Mouse (Mus musculus) kidney, embryonic 16.5 days (tissue): Measurements from ENCODE around the gene Ephb3. TPM values are rescaled to one million over a fixed set of nuclear protein-coding genes. Genes with fewer than 3 reads are reported as not detected.

Source experiments
- ATAC-seq: fragments of 200-750 bp; cut with Nextera tagmentation; 2 replicates; pipeline ENCODE4 v1.8.0; 2017; ENCODE audit warnings: moderate TSS enrichment; ENCODE audit not compliant: low FRiP score, low TSS enrichment
- H3K27ac ChIP-seq: fragments of 300-500 bp; sonication (generic); 2 replicates; pipeline ENCODE4 v1.5.1; 2014; ENCODE audit warnings: low read length
- H3K27me3 ChIP-seq: fragments of 300-500 bp; sonication (generic); 2 replicates; pipeline ENCODE4 v1.6.1; 2014; ENCODE audit warnings: low read length, control low read depth, mixed read lengths; ENCODE audit not compliant: insufficient read depth
- H3K36me3 ChIP-seq: fragments of 300-500 bp; sonication (generic); 2 replicates; pipeline ENCODE4 v1.6.1; 2014; ENCODE audit warnings: low read length, control low read depth, mixed read lengths; ENCODE audit not compliant: insufficient read depth
- H3K4me1 ChIP-seq: fragments of 300-500 bp; sonication (generic); 2 replicates; pipeline ENCODE4 v1.6.1; 2014; ENCODE audit warnings: low read length, control low read depth, mixed read lengths; ENCODE audit not compliant: insufficient read depth
- H3K4me2 ChIP-seq: fragments of 300-500 bp; sonication (generic); replicated peaks from 2 replicates; pipeline ENCODE4 v1.6.1; 2014; ENCODE audit warnings: low read depth, low read length
- H3K4me3 ChIP-seq: fragments of 300-500 bp; sonication (generic); 2 replicates; pipeline ENCODE4 v1.5.1; 2014; ENCODE audit warnings: mild to moderate bottlenecking, low read length
- H3K9ac ChIP-seq: fragments of 300-500 bp; sonication (generic); replicated peaks from 2 replicates; pipeline ENCODE4 v1.6.1; 2014; ENCODE audit warnings: low read length
- H3K9me3 ChIP-seq: fragments of 300-500 bp; sonication (generic); 2 replicates; pipeline ENCODE4 v1.6.1; 2016; ENCODE audit warnings: low read length, control low read depth
- WGBS: fragments of 180-500 bp; shearing (Covaris S2); extraction: QIAGEN DNeasy Blood & Tissue Kit; methylation state at CpG from one replicate; pipeline ENCODE4 v1.1.7; 2014; 5-methylcytosine and 5-hydroxymethylcytosine counted together
- polyA plus RNA-seq: library from polyadenylated mRNA; unstranded; fragments of >200 nt; fragmentation: Nextera tagmentation; extraction: Ambion mirVana; gene quantifications from 2 replicates; pipeline ENCODE4 v1.2.1, GENCODE M21; 2015

Ephb3 gene
- polyA plus RNA-seq, 1 experiment from 2014 or later, result 21.8 TPM

GRCm38 (mm10) chr16:21188345-21188744 lies 16.2 kb upstream of the Ephb3 start:
- H3K4me1 ChIP-seq, result peaks cover 4% of the 10 kb centered on the region; the same call in 1 of the 2 replicates
- H3K4me3 ChIP-seq, result no peak overlapping the region
- H3K4me2 ChIP-seq, result no peak overlapping the region
- no peaks in the 10 kb centered on the region for H3K36me3 ChIP-seq
- 77% methylated on average over 3 of the region's 3 CpGs for WGBS
- no peaks in the 10 kb centered on the region for H3K9me3 ChIP-seq
- H3K9ac ChIP-seq, result no peak overlapping the region
- no peak overlapping the region for H3K27ac ChIP-seq
- H3K27me3 ChIP-seq, result no peaks in the 10 kb centered on the region
- ATAC-seq, result no peak

GRCm38 (mm10) chr16:21191569-21191968 lies 13.0 kb upstream of the Ephb3 start:
- Histone ChIP-seq H3K27me3 (no peaks in the 10 kb centered on the region), H3K4me3 (no peak overlapping the region), H3K36me3 (no peaks in the 10 kb centered on the region), H3K4me2 (no peak overlapping the region), H3K9ac (no peak overlapping the region), H3K9me3 (no peaks in the 10 kb centered on the region), H3K4me1 (peaks cover 4% of the 10 kb centered on the region; the same call in 1 of the 2 replicates), H3K27ac (no peak overlapping the region)
- ATAC-seq, result no peak
- 65% methylated on average over 14 of the region's 14 CpGs for WGBS

- Histone ChIP-seq H3K36me3 (no peaks in the 10 kb centered on the region), H3K9ac (no peak overlapping the region), H3K27me3 (no peaks in the 10 kb centered on the region), H3K4me3 (no peak overlapping the region), H3K4me2 (no peak overlapping the region), H3K27ac (no peak overlapping the region), H3K9me3 (no peaks in the 10 kb centered on the region), H3K4me1 (peaks cover 4% of the 10 kb centered on the region; the same call in 1 of the 2 replicates)
- WGBS, result 38% methylated on average over 7 of the region's 7 CpGs
- peak; percentile 66 for ATAC-seq
Measured at GRCm38 (mm10) chr16:21192509-21193354, 11.8 kb upstream of the Ephb3 start.

- no peaks in the 10 kb centered on the region for H3K9me3 ChIP-seq
- H3K4me2 ChIP-seq, result no peak overlapping the region
- 88% methylated on average over 12 of the region's 12 CpGs for WGBS
- peaks cover 4% of the 10 kb centered on the region; the same call in 1 of the 2 replicates for H3K4me1 ChIP-seq
- H3K9ac ChIP-seq, result no peak overlapping the region
- H3K4me3 ChIP-seq, result no peak overlapping the region
- no peaks in the 10 kb centered on the region for H3K36me3 ChIP-seq
- no peak overlapping the region for H3K27ac ChIP-seq
- no peaks in the 10 kb centered on the region for H3K27me3 ChIP-seq
- no peak for ATAC-seq
Measured at GRCm38 (mm10) chr16:21194182-21194581, 10.4 kb upstream of the Ephb3 start.

- Histone ChIP-seq H3K9me3 (no peaks in the 10 kb centered on the region), H3K9ac (no peak overlapping the region), H3K27ac (no peak overlapping the region), H3K4me3 (no peak overlapping the region), H3K27me3 (no peaks in the 10 kb centered on the region), H3K4me1 (peaks cover 4% of the 10 kb centered on the region; the same call in 1 of the 2 replicates), H3K4me2 (no peak overlapping the region), H3K36me3 (no peaks in the 10 kb centered on the region)
- 57% methylated on average over 8 of the region's 8 CpGs for WGBS
- no peak for ATAC-seq
Measured at GRCm38 (mm10) chr16:21195260-21195866, 9.2 kb upstream of the Ephb3 start.

- H3K4me1 ChIP-seq, result peaks cover 4% of the 10 kb centered on the region; the same call in 1 of the 2 replicates
- no peaks in the 10 kb centered on the region; the same call in 1 of the 2 replicates for H3K27me3 ChIP-seq
- no peak overlapping the region for H3K4me3 ChIP-seq
- H3K9me3 ChIP-seq, result no peaks in the 10 kb centered on the region
- H3K4me2 ChIP-seq, result no peak overlapping the region
- no peak overlapping the region for H3K27ac ChIP-seq
- no peak overlapping the region for H3K9ac ChIP-seq
- no peaks in the 10 kb centered on the region for H3K36me3 ChIP-seq
- no peak for ATAC-seq
- 84% methylated on average over 3 of the region's 3 CpGs for WGBS
Measured at GRCm38 (mm10) chr16:21196576-21196975, 8.0 kb upstream of the Ephb3 start.

- no peaks in the 10 kb centered on the region; the same call in none of the 2 replicates for H3K27me3 ChIP-seq
- no peak overlapping the region for H3K4me3 ChIP-seq
- no peaks in the 10 kb centered on the region for H3K9me3 ChIP-seq
- ATAC-seq, result no peak
- H3K4me2 ChIP-seq, result no peak overlapping the region
- H3K4me1 ChIP-seq, result no peaks in the 10 kb centered on the region; the same call in 1 of the 2 replicates
- 90% methylated on average over 4 of the region's 4 CpGs for WGBS
- H3K36me3 ChIP-seq, result no peaks in the 10 kb centered on the region
- H3K9ac ChIP-seq, result no peak overlapping the region
- H3K27ac ChIP-seq, result no peak overlapping the region
Measured at GRCm38 (mm10) chr16:21197542-21197941, 7.0 kb upstream of the Ephb3 start.

- Histone ChIP-seq H3K27me3 (peaks cover 3% of the 10 kb centered on the region), H3K36me3 (no peaks in the 10 kb centered on the region), H3K27ac (no peak overlapping the region), H3K4me3 (no peak overlapping the region), H3K4me1 (no peaks in the 10 kb centered on the region), H3K9ac (no peak overlapping the region), H3K4me2 (no peak overlapping the region), H3K9me3 (no peaks in the 10 kb centered on the region)
- no peak for ATAC-seq
- WGBS, result 82% methylated on average over 7 of the region's 7 CpGs
Measured at GRCm38 (mm10) chr16:21198006-21198405, 6.5 kb upstream of the Ephb3 start.

- no peaks in the 10 kb centered on the region for H3K4me1 ChIP-seq
- H3K27me3 ChIP-seq, result peaks cover 8% of the 10 kb centered on the region
- H3K9me3 ChIP-seq, result no peaks in the 10 kb centered on the region
- H3K27ac ChIP-seq, result no peak overlapping the region
- H3K4me2 ChIP-seq, result no peak overlapping the region
- no peaks in the 10 kb centered on the region for H3K36me3 ChIP-seq
- WGBS, result 0% methylated on average over 1 of the region's 1 CpGs
- no peak overlapping the region for H3K9ac ChIP-seq
- H3K4me3 ChIP-seq, result no peak overlapping the region
- ATAC-seq, result no peak
Measured at GRCm38 (mm10) chr16:21198529-21198928, 6.0 kb upstream of the Ephb3 start.

GRCm38 (mm10) chr16:21199426-21199825 lies 5.1 kb upstream of the Ephb3 start:
- no peak overlapping the region for H3K4me2 ChIP-seq
- 78% methylated on average over 8 of the region's 8 CpGs for WGBS
- no peak for ATAC-seq

More at GRCm38 (mm10) chr16:21199426-21199825, 5.1 kb upstream of the Ephb3 start:
- Histone ChIP-seq H3K27ac (no peak overlapping the region), H3K9me3 (no peaks in the 10 kb centered on the region), H3K4me1 (no peaks in the 10 kb centered on the region), H3K4me3 (no peak overlapping the region), H3K9ac (no peak overlapping the region), H3K27me3 (peaks cover 9% of the 10 kb centered on the region), H3K36me3 (no peaks in the 10 kb centered on the region)
